Mouse (Mus musculus) megakaryocyte, embryonic 14.5 days (primary cell): ENCODE results near the gene Mgll.

Source experiments
- FLI1 ChIP-seq: IDR thresholded peaks from 2 replicates; pipeline ENCODE4 v1.6.1; 2012; ENCODE audit warnings: low read length, inconsistent platforms, mixed read lengths
- GATA1 ChIP-seq: IDR thresholded peaks from 3 replicates; pipeline ENCODE4 v1.6.1; 2012; ENCODE audit warnings: mixed read lengths, low read length, inconsistent platforms, borderline replicate concordance

GRCm38 (mm10) chr6:88844901-88845565 is 120.8 kb downstream of the Mgll start:
- TF ChIP-seq GATA1 (no peak), FLI1 (no peak)
